ENCODE assay signal across 14 mouse cellular contexts in the genomic region with DNA sequence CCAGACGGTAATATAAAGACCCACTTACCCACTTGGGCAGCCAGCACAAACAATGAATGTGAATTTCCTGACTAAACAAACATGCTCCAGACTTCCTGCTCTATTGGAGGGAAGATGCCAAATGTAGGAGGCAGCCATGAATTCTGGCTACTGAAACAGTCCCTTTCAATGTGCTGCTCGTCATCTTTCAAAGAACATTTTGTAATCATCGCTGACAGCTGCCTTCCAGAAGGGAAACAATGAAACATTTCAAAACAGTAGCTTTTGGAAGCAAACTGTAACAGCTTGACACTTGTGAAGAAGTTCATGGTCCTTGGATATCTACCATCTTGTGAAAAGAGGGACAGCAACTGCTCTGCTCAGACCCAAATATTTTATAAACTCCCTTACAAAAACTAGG.
DNase-seq lines count a peak whose midpoint lies in the region; ATAC-seq and TF ChIP-seq lines count a peak whose summit lies in the region.
"Had no signal": no experiment of that assay in that cellular context is flagged by ENCODE, and none has a peak within 500 bp of the region (broad histone marks: within the 10 kb centered on the region; RNA-seq: fewer than 3 reads in every experiment).

No protein-coding gene starts in this region.

- H3K9ac ChIP-seq in forebrain, embryonic 14.5 days (ENCODE audit: low read length) = no peak overlapping the region
- no peak overlapping the region for H3K9ac ChIP-seq in forebrain, embryonic 12.5 days
- no peak overlapping the region for H3K9ac ChIP-seq in limb, embryonic 14.5 days (ENCODE audit: low read depth, low read length, severe bottlenecking)

- no peaks in the 10 kb centered on the region for H3K27me3 ChIP-seq in forebrain, embryonic 14.5 days (replicated peaks; ENCODE audit: control insufficient read depth, insufficient read depth, low read length)
- H3K27me3 ChIP-seq in forebrain, embryonic 12.5 days = no peaks in the 10 kb centered on the region
- H3K27me3 ChIP-seq in limb, embryonic 14.5 days (ENCODE audit: control insufficient read depth, insufficient read depth, low read length) = no peaks in the 10 kb centered on the region
- no peaks in the 10 kb centered on the region for H3K27me3 ChIP-seq in limb, embryonic 10.5 days (ENCODE audit: low read depth, poor library complexity, severe bottlenecking)

- 36% methylated on average over 3 of the region's 3 CpGs for WGBS in forebrain, embryonic 14.5 days
- WGBS in forebrain, embryonic 12.5 days = 58% methylated on average over 3 of the region's 3 CpGs
- 47% methylated on average over 3 of the region's 3 CpGs for WGBS in limb, embryonic 14.5 days
- 80% methylated on average over 3 of the region's 3 CpGs for WGBS in limb, embryonic 10.5 days

- no peak overlapping the region for H3K4me3 ChIP-seq in forebrain, embryonic 14.5 days (ENCODE audit: low read depth, low read length)
- no peak overlapping the region for H3K4me3 ChIP-seq in forebrain, embryonic 12.5 days (replicated peaks)
- H3K4me3 ChIP-seq in limb, embryonic 14.5 days (replicated peaks; ENCODE audit: low read length) = no peak overlapping the region
- H3K4me3 ChIP-seq in limb, embryonic 10.5 days = no peak overlapping the region
- H3K4me3 ChIP-seq: erythroblast, embryonic 14.5 days had no signal

- 0 out of 2 replicates have a peak, but pooled peaks cover 3% of the 10 kb centered on the region for H3K4me1 ChIP-seq in forebrain, embryonic 14.5 days (ENCODE audit: control insufficient read depth, insufficient read depth, low read length)
- H3K4me1 ChIP-seq in forebrain, embryonic 12.5 days = no peaks in the 10 kb centered on the region
- no peaks in the 10 kb centered on the region for H3K4me1 ChIP-seq in limb, embryonic 14.5 days (ENCODE audit: control insufficient read depth, insufficient read depth, low read length)
- no peaks in the 10 kb centered on the region for H3K4me1 ChIP-seq in limb, embryonic 10.5 days

- ATAC-seq in forebrain, embryonic 14.5 days = peak; percentile 66
- no peak for ATAC-seq in forebrain, embryonic 12.5 days (ENCODE audit: low FRiP score)
- no peak for ATAC-seq in limb, embryonic 14.5 days (ENCODE audit: low FRiP score, low read depth)
- ATAC-seq in activated CD4-positive, CD25-positive, alpha-beta regulatory T cell, adult 4 months = no peak

- no peaks in the 10 kb centered on the region for H3K36me3 ChIP-seq in forebrain, embryonic 14.5 days (ENCODE audit: control insufficient read depth, insufficient read depth, low read length)
- H3K36me3 ChIP-seq in forebrain, embryonic 12.5 days (replicated peaks) = no peaks in the 10 kb centered on the region
- H3K36me3 ChIP-seq in limb, embryonic 14.5 days (ENCODE audit: control insufficient read depth, insufficient read depth, low read length) = no peaks in the 10 kb centered on the region
- H3K36me3 ChIP-seq in limb, embryonic 10.5 days = no peaks in the 10 kb centered on the region

- no peaks in the 10 kb centered on the region for H3K9me3 ChIP-seq in forebrain, embryonic 14.5 days (replicated peaks; ENCODE audit: control insufficient read depth, low read length)
- H3K9me3 ChIP-seq in forebrain, embryonic 12.5 days = no peaks in the 10 kb centered on the region
- H3K9me3 ChIP-seq in limb, embryonic 14.5 days (ENCODE audit: control insufficient read depth, low read length) = no peaks in the 10 kb centered on the region
- no peaks in the 10 kb centered on the region for H3K9me3 ChIP-seq in limb, embryonic 10.5 days (replicated peaks)

- TF ChIP-seq POLR2A in limb, embryonic 14.5 days (IDR thresholded peaks at IDR 0.05; ENCODE audit: borderline replicate concordance, extremely low read depth, insufficient read depth, insufficient read length) = no peak

- no peak overlapping the region for H3K4me2 ChIP-seq in forebrain, embryonic 14.5 days (ENCODE audit: low read length)
- no peak overlapping the region for H3K4me2 ChIP-seq in forebrain, embryonic 12.5 days
- no peak overlapping the region for H3K4me2 ChIP-seq in limb, embryonic 14.5 days (replicated peaks; ENCODE audit: low read depth, low read length, severe bottlenecking)

- no peak overlapping the region for H3K27ac ChIP-seq in forebrain, embryonic 14.5 days (ENCODE audit: low read depth, low read length)
- H3K27ac ChIP-seq in forebrain, embryonic 12.5 days = no peak overlapping the region
- no peak overlapping the region for H3K27ac ChIP-seq in limb, embryonic 14.5 days (replicated peaks; ENCODE audit: low read depth, low read length)
- H3K27ac ChIP-seq in limb, embryonic 10.5 days = no peak overlapping the region

- DNase-seq in forebrain, embryonic 14.5 days (ENCODE audit: low spot score) = peak; percentile 61
- DNase-seq in limb, embryonic 14.5 days (ENCODE audit: low spot score) = peak; percentile 3
- DNase-seq in limb, embryonic 10.5 days (ENCODE audit: low spot score) = no peak
- DNase-seq in layer of hippocampus, adult 18-20 months (ENCODE audit: low spot score in 2 of 2) = peak; percentile 61 to 88
- peak; percentile 42 for DNase-seq in lung, postnatal 10 days
- no peak for DNase-seq in adipocyte (ENCODE audit: low spot score)
- DNase-seq: adrenal gland, postnatal 36 days; cerebellum, adult 11-12 months; gastrocnemius, postnatal 10 days; kidney, adult 11 months; thymus, postnatal 36 days had no signal

Comparison
In these comparisons a context has a peak if more than half of its experiments do, and no peak if none do; other contexts are left out.
1. DNase-seq: peak in forebrain, embryonic 14.5 days (single experiment), limb, embryonic 14.5 days (single experiment), layer of hippocampus, adult 18-20 months (2 of 2) and lung, postnatal 10 days (single experiment); none in limb, embryonic 10.5 days (single experiment) and adipocyte (single experiment).